Mouse (Mus musculus): ENCODE results near the gene Psmd13.
A peak's percentile ranks its signal among the peaks of the same experiment; 100 is the strongest.

Psmd13 gene

DNA sequence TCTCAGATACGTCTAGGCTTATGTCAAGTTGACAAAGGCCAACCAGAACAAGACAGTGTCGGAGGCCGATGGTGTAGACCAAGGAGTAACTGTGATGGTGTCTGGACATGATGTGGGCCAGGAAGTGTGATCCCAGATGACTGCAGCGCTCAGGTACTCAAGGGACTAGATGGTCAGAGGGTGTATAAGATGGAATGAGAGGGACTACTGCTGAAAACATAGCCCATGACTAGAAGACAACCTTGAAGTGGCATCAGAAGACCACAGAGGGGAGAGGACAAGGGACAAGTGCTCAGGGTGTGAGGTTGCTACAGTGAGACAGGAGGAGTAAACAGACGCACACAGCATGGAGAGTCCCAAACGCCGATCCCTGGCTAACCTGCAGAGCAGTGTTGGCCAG is 38.0 kb upstream of the Psmd13 start:
- Histone ChIP-seq H3K9me3 (ENCODE audit: low read length) (no peaks in the 10 kb centered on the region), H3K4me3 (replicated peaks; ENCODE audit: low read length) (no peak overlapping the region), H3K27me3 (ENCODE audit: insufficient read depth, low read length) (peaks cover 18% of the 10 kb centered on the region; the same call in 1 of the 2 replicates), H3K36me3 (ENCODE audit: insufficient read depth, low read length) (no peaks in the 10 kb centered on the region), H3K4me1 (replicated peaks; ENCODE audit: low read depth, low read length) (peaks cover 96% of the 10 kb centered on the region)
- no peak for TF ChIP-seq POU5F1 (IDR thresholded peaks at IDR 0.05; ENCODE audit: borderline replicate concordance, low read length)
- TF ChIP-seq NANOG (IDR thresholded peaks at IDR 0.05; ENCODE audit: borderline replicate concordance, low read length), result no peak
- no peak for TF ChIP-seq CTCF (conservative IDR thresholded peaks at IDR 0.05; ENCODE audit: low read length)

- Histone ChIP-seq H3K4me3 (replicated peaks; ENCODE audit: low read length) (peak within 1 kb of the TSS; percentile 10; the same call in 1 of the 2 replicates), H3K9me3 (ENCODE audit: low read length) (no peaks in the 10 kb centered on the region), H3K27me3 (ENCODE audit: insufficient read depth, low read length) (peaks cover 18% of the 10 kb centered on the region; the same call in 1 of the 2 replicates), H3K36me3 (ENCODE audit: insufficient read depth, low read length) (no peaks in the 10 kb centered on the region), H3K4me1 (replicated peaks; ENCODE audit: low read depth, low read length) (peaks cover 88% of the 10 kb centered on the region)
- TF ChIP-seq NANOG (IDR thresholded peaks at IDR 0.05; ENCODE audit: borderline replicate concordance, low read length), result no peak
- peak; percentile 62 for TF ChIP-seq CTCF (conservative IDR thresholded peaks at IDR 0.05; ENCODE audit: low read length)
Measured at GRCm38 (mm10) chr7:140844905-140845665, 36.7 kb upstream of the Psmd13 start, which contains the start of gene Scgb1c1. Gene Scgb1c1 (plus strand): TSS chr7:140845547.

DNA sequence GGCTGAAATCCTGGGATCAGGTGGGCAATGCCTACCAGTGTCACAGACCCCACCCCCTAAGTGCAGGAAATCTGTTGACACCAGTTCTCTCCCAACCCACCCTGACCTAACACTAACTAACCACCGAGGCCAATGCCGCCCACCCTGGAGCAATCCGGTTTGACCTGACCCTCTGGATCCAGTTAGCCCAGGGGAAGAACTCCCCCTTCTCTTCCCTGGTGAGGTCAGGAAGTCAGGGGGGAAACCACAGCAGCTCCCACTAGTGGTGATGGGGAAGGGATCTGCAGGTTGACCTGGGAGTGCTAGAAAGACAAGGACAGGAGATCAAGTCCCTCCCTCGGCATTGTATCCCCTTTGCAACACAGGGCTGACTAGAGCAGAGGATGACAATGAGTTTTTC is 36.1 kb upstream of the Psmd13 start:
- no peak for TF ChIP-seq POU5F1 (IDR thresholded peaks at IDR 0.05; ENCODE audit: borderline replicate concordance, low read length)
- TF ChIP-seq CTCF (conservative IDR thresholded peaks at IDR 0.05; ENCODE audit: low read length), result peak; percentile 29
- TF ChIP-seq NANOG (IDR thresholded peaks at IDR 0.05; ENCODE audit: borderline replicate concordance, low read length), result no peak
- Histone ChIP-seq H3K9me3 (ENCODE audit: low read length) (no peaks in the 10 kb centered on the region), H3K4me3 (replicated peaks; ENCODE audit: low read length) (peak overlapping the region; percentile 10; the same call in 1 of the 2 replicates), H3K36me3 (ENCODE audit: insufficient read depth, low read length) (peaks cover 4% of the 10 kb centered on the region; the same call in 1 of the 2 replicates), H3K27me3 (ENCODE audit: insufficient read depth, low read length) (peaks cover 16% of the 10 kb centered on the region; the same call in 1 of the 2 replicates), H3K4me1 (replicated peaks; ENCODE audit: low read depth, low read length) (peaks cover 88% of the 10 kb centered on the region)

DNA sequence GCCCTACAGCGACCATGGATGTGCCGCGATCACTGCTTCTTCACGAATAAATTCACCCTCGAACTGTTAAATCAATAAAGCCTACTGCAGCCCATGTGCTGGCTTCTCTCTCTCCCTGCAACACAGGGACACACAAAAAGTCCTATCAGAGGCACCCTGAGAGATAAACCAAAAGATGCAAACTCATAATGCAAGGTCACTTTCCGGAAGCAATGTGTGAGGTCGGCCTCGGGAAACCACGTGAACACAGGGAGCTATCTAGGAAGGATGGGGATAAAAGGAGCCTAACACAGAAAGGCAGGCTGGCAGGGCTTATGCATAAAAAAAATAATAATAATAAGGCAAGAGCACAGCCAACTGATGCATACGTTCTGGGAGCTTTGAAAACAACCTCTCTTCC is 35.1 kb upstream of the Psmd13 start:
- H3K27me3 ChIP-seq (ENCODE audit: insufficient read depth, low read length), result peaks cover 16% of the 10 kb centered on the region; the same call in 1 of the 2 replicates
- 0 out of 2 replicates have a peak overlapping the region, but pooled peaks have one; percentile 1 for H3K4me3 ChIP-seq (replicated peaks; ENCODE audit: low read length)
- TF ChIP-seq POU5F1 (IDR thresholded peaks at IDR 0.05; ENCODE audit: borderline replicate concordance, low read length), result no peak
- no peak for TF ChIP-seq NANOG (IDR thresholded peaks at IDR 0.05; ENCODE audit: borderline replicate concordance, low read length)
- TF ChIP-seq CTCF (conservative IDR thresholded peaks at IDR 0.05; ENCODE audit: low read length), result no peak
- H3K4me1 ChIP-seq (replicated peaks; ENCODE audit: low read depth, low read length), result peaks cover 86% of the 10 kb centered on the region
- H3K36me3 ChIP-seq (ENCODE audit: insufficient read depth, low read length), result peaks cover 12% of the 10 kb centered on the region
- no peaks in the 10 kb centered on the region for H3K9me3 ChIP-seq (ENCODE audit: low read length)

DNA sequence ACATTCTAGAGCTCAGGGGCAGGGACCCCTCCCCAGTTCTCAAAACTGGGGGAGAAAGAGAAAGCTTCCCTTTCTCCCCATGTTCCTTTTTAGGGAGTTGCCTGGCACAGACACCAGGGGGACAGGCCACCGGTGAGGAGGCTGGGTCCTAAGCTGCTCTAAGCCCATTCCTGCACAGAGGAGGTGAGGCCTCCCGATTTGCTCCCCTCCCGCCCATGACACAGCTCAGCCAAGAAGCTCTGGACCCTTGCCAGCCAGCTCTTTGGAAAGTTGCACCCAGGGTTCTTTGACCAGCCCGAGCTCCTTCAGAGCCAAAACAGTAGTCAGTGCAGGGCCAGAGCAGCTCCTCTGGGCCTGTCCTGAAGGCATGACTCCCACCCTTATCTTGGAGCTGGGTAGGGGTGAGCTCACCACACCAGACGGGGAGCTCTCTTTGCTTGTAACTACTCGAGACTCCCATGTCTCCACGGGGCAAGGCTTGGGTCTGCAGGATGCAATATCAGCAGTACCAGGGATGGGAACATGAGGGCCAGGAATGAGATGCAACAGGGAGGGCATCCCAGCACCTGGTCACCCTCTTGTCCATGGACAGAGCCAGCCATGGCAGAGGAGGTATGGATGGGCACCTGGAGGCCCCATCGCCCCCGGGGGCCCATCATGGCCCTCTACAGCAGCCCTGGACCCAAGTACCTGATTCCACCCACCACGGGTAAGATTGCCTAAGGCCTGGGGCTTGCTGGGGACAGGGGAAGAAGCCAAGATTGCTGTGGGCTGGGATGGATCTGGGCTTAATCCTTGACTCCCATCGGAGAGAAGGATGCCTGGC is 33.8 kb upstream of the Psmd13 start, which contains the start of gene Odf3:
Odf3 (plus strand) TSS at position 51 of the 826 bp plus-strand sequence.
- Histone ChIP-seq H3K27me3 (ENCODE audit: insufficient read depth, low read length) (peaks cover 9% of the 10 kb centered on the region; the same call in 1 of the 2 replicates), H3K9me3 (ENCODE audit: low read length) (no peaks in the 10 kb centered on the region), H3K4me3 (replicated peaks; ENCODE audit: low read length) (no peak within 1 kb of the TSS), H3K36me3 (ENCODE audit: insufficient read depth, low read length) (peaks cover 25% of the 10 kb centered on the region), H3K4me1 (replicated peaks; ENCODE audit: low read depth, low read length) (peaks cover 86% of the 10 kb centered on the region)
- no peak for TF ChIP-seq NANOG (IDR thresholded peaks at IDR 0.05; ENCODE audit: borderline replicate concordance, low read length)

DNA sequence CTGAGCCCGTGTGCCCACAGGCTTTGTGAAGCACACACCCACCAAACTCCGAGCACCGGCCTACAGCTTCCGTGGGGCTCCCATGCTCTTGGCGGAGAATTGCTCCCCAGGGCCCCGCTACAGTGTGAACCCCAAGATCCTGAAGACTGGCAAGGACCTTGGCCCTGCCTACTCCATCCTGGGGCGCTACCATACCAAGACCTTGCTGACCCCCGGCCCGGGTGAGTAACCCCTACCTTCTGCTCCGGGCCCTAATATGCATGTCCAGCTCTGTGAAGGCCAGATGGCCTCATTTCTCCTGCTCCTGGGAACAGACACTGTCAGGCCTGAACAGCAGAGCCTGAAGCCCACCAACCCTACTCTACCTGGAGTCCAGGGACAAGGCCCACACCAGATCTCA is 33.2 kb upstream of the Psmd13 start:
- Histone ChIP-seq H3K27me3 (ENCODE audit: insufficient read depth, low read length) (peaks cover 5% of the 10 kb centered on the region; the same call in 1 of the 2 replicates), H3K4me1 (replicated peaks; ENCODE audit: low read depth, low read length) (peaks cover 88% of the 10 kb centered on the region), H3K4me3 (replicated peaks; ENCODE audit: low read length) (no peak overlapping the region), H3K9me3 (ENCODE audit: low read length) (no peaks in the 10 kb centered on the region), H3K36me3 (ENCODE audit: insufficient read depth, low read length) (peaks cover 32% of the 10 kb centered on the region)
- no peak for TF ChIP-seq CTCF (conservative IDR thresholded peaks at IDR 0.05; ENCODE audit: low read length)
- TF ChIP-seq POU5F1 (IDR thresholded peaks at IDR 0.05; ENCODE audit: borderline replicate concordance, low read length), result no peak
- no peak for TF ChIP-seq NANOG (IDR thresholded peaks at IDR 0.05; ENCODE audit: borderline replicate concordance, low read length)

GRCm38 (mm10) chr7:140851916-140852315 is 29.9 kb upstream of the Psmd13 start:
- Histone ChIP-seq H3K4me1 (replicated peaks; ENCODE audit: low read depth, low read length) (peaks cover 79% of the 10 kb centered on the region), H3K9me3 (ENCODE audit: low read length) (no peaks in the 10 kb centered on the region), H3K36me3 (ENCODE audit: insufficient read depth, low read length) (peaks cover 52% of the 10 kb centered on the region), H3K4me3 (replicated peaks; ENCODE audit: low read length) (no peak overlapping the region), H3K27me3 (ENCODE audit: insufficient read depth, low read length) (no peaks in the 10 kb centered on the region; the same call in 1 of the 2 replicates)
- TF ChIP-seq CTCF (conservative IDR thresholded peaks at IDR 0.05; ENCODE audit: low read length) (no peak), POU5F1 (IDR thresholded peaks at IDR 0.05; ENCODE audit: borderline replicate concordance, low read length) (no peak), NANOG (IDR thresholded peaks at IDR 0.05; ENCODE audit: borderline replicate concordance, low read length) (no peak)

DNA sequence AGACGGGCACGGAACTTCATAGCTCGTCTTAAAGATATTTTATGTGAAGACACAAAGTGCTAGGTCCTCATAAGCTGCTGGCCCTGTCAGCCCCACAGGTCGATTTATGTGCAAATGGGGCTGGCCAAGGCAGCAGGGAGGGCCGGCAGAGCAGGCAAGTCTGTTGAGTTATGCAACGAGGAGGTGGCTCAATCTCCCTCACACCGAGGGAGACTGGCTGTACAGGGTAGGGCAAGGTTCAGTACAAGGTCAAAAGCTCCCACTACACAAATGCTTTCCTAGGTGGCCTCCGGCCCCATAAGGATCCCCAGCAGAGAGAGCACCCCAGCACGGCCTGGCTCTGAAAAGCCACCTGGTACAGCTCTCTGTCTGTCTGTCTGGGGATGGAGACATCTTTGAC is 28.4 kb upstream of the Psmd13 start:
- Histone ChIP-seq H3K4me3 (replicated peaks; ENCODE audit: low read length) (peak overlapping the region; percentile 90), H3K9me3 (ENCODE audit: low read length) (no peaks in the 10 kb centered on the region), H3K4me1 (replicated peaks; ENCODE audit: low read depth, low read length) (peaks cover 74% of the 10 kb centered on the region), H3K27me3 (ENCODE audit: insufficient read depth, low read length) (no peaks in the 10 kb centered on the region), H3K36me3 (ENCODE audit: insufficient read depth, low read length) (peaks cover 57% of the 10 kb centered on the region)
- no peak for TF ChIP-seq POU5F1 (IDR thresholded peaks at IDR 0.05; ENCODE audit: borderline replicate concordance, low read length)
- no peak for TF ChIP-seq NANOG (IDR thresholded peaks at IDR 0.05; ENCODE audit: borderline replicate concordance, low read length)
- no peak for TF ChIP-seq CTCF (conservative IDR thresholded peaks at IDR 0.05; ENCODE audit: low read length)

All from E14TG2a.4 (cell line).